Mouse (Mus musculus) lung, embryonic 15.5 days (tissue): ENCODE measurements around the gene Sorl1. TPM values are rescaled to one million over a fixed set of nuclear protein-coding genes. Genes with fewer than 3 reads are reported as not detected.
A peak's percentile ranks its signal among the peaks of the same experiment; 100 is the strongest.
"Not testable (repeated sequence)": the region's sequence is repeated elsewhere in the genome, so short reads cannot be mapped to it uniquely, and the experiment has no call there.

Experiments used
- ATAC-seq: fragments of 200-750 bp; cut with Nextera tagmentation; 2 replicates; pipeline ENCODE4 v1.8.0; 2017; ENCODE audit warnings: moderate number of reproducible peaks, borderline replicate concordance; ENCODE audit not compliant: low FRiP score, low TSS enrichment; ENCODE audit errors: extremely low read depth
- H3K27ac ChIP-seq: fragments of 300-500 bp; sonication (generic); 2 replicates; pipeline ENCODE4 v1.5.1; 2015; ENCODE audit warnings: moderate library complexity, mild to moderate bottlenecking, inconsistent platforms
- H3K27me3 ChIP-seq: fragments of 300-500 bp; sonication (generic); 2 replicates; pipeline ENCODE4 v1.6.1; 2015; ENCODE audit warnings: inconsistent platforms
- H3K36me3 ChIP-seq: fragments of 300-500 bp; sonication (generic); 2 replicates; pipeline ENCODE4 v1.6.1; 2015; ENCODE audit warnings: inconsistent platforms
- H3K4me1 ChIP-seq: fragments of 300-500 bp; sonication (generic); 2 replicates; pipeline ENCODE4 v1.6.1; 2015; ENCODE audit warnings: inconsistent platforms
- H3K4me2 ChIP-seq: fragments of 300-500 bp; sonication (generic); 2 replicates; pipeline ENCODE4 v1.6.1; 2015; ENCODE audit warnings: inconsistent platforms, mild to moderate bottlenecking, moderate library complexity
- H3K4me3 ChIP-seq: fragments of 300-500 bp; sonication (generic); 2 replicates; pipeline ENCODE4 v1.5.1; 2015; ENCODE audit warnings: mild to moderate bottlenecking, inconsistent platforms
- H3K9ac ChIP-seq: fragments of 300-500 bp; sonication (generic); 2 replicates; pipeline ENCODE4 v1.6.1; 2015; ENCODE audit warnings: inconsistent platforms
- H3K9me3 ChIP-seq: fragments of 300-500 bp; sonication (generic); 2 replicates; pipeline ENCODE4 v1.6.1; 2016; ENCODE audit warnings: inconsistent platforms
- WGBS: fragments of 180-500 bp; shearing (Covaris S2); methylation state at CpG from one replicate; pipeline ENCODE4 v1.1.7; 2015; 5-methylcytosine and 5-hydroxymethylcytosine counted together
- polyA plus RNA-seq: library from polyadenylated mRNA; unstranded; fragments of >200 nt; fragmentation: Nextera tagmentation; extraction: Ambion mirVana; gene quantifications from 2 replicates; pipeline ENCODE4 v1.2.1, GENCODE M21; 2015

Gene Sorl1
- polyA plus RNA-seq, 1 experiment from 2014 or later, result 14.9 TPM

DNA sequence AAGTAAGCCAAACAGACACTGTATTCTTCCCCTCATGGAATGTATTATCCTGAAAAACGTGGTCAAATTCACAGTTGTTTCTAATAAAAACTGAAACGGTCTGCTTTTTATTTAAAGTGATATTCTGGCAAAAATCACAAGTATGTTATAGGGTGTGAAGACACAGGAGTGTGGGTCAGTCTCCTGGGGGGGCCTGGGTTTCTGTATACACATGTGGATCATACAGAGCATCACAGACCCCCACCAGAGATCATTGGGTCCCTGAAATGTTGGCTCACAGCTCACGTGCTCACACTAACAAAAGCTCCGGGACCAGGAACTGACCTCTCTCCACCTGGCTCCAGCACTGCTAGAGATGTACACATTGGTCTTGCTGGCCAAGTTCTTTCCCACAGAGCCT is 60.7 kb downstream of the Sorl1 start:
- Histone ChIP-seq H3K36me3 (no peaks in the 10 kb centered on the region), H3K27ac (no peak overlapping the region), H3K4me2 (no peak overlapping the region), H3K27me3 (no peaks in the 10 kb centered on the region), H3K4me1 (no peaks in the 10 kb centered on the region), H3K4me3 (no peak overlapping the region), H3K9ac (no peak overlapping the region), H3K9me3 (no peaks in the 10 kb centered on the region)
- WGBS, result 77% methylated on average over 4 of the region's 4 CpGs
- ATAC-seq, result no peak

DNA sequence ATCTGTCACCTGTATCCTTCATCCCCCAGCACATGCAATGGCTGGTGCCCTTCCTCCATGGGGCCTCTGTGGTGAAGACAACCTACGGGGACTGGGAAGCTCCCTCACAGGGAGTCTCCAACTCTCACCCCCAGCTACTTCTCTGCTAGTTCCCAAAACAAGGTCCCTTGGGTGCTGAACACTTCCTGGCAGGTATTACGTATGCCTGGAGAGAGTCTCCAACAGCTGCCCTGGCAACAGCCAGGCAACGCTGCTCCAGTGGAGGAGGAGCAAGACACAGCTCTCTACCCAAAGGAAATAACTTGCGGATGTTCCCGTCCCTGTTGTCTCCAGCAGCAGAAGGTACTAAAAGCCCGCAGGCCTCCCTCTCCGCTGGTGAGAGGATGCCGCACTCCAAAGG is 61.8 kb downstream of the Sorl1 start:
- Histone ChIP-seq H3K9me3 (no peaks in the 10 kb centered on the region), H3K27me3 (no peaks in the 10 kb centered on the region), H3K4me1 (no peaks in the 10 kb centered on the region), H3K4me3 (no peak overlapping the region), H3K4me2 (no peak overlapping the region), H3K27ac (no peak overlapping the region), H3K9ac (no peak overlapping the region), H3K36me3 (no peaks in the 10 kb centered on the region)
- WGBS, result 85% methylated on average over 8 of the region's 8 CpGs
- no peak for ATAC-seq

DNA sequence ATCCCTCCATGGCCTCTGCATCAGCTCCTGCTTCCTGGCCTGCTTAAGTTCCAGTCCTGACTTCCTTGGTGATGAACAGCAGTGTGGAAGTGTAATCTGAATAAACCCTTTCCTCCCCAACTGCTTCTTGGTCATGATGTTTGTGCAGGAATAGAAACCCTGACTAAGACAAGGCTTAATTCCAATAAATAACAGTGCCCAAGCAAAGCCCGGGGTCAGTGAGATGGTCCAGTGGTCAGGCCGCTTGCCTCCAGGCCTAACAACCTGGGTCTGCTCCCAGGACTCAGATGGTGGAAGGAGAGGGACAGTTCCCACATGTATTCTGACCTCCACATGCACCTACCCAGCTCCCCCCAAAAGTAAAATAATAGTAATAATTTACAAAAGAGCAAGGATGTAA is 65.1 kb downstream of the Sorl1 start:
- H3K4me2 ChIP-seq, H3K27me3 ChIP-seq, H3K27ac ChIP-seq, H3K9ac ChIP-seq, H3K36me3 ChIP-seq, ATAC-seq, H3K4me3 ChIP-seq, H3K9me3 ChIP-seq: not testable (repeated sequence)
- WGBS, result 93% methylated on average over 2 of the region's 2 CpGs
- peaks cover 12% of the 10 kb centered on the region for H3K4me1 ChIP-seq

DNA sequence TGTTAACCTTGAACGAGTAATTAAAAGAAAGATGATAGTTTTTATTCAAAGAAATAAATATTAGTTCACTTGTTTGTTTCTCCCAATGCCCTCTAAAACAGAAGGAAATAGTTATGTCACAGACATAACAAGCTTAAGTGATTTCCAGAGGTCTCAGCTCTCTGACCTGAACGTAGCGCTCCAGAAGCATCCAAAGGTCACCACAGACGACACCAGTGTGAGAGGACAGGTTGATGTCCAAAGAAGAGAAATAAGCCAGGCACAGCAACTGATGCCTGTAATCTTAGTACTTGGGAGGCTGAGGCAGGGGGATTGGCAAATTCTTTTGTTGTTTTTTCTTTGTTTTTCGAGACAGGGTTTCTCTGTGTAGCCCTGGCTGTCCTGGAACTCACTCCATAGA is 67.5 kb downstream of the Sorl1 start:
- no peaks in the 10 kb centered on the region for H3K27me3 ChIP-seq
- H3K4me3 ChIP-seq, result no peak overlapping the region
- 79% methylated on average over 5 of the region's 5 CpGs for WGBS
- H3K9ac ChIP-seq, result no peak overlapping the region
- H3K36me3 ChIP-seq, result no peaks in the 10 kb centered on the region
- no peak overlapping the region for H3K27ac ChIP-seq
- no peaks in the 10 kb centered on the region for H3K9me3 ChIP-seq
- no peak overlapping the region for H3K4me2 ChIP-seq
- ATAC-seq, result no peak
- H3K4me1 ChIP-seq, result peaks cover 32% of the 10 kb centered on the region

DNA sequence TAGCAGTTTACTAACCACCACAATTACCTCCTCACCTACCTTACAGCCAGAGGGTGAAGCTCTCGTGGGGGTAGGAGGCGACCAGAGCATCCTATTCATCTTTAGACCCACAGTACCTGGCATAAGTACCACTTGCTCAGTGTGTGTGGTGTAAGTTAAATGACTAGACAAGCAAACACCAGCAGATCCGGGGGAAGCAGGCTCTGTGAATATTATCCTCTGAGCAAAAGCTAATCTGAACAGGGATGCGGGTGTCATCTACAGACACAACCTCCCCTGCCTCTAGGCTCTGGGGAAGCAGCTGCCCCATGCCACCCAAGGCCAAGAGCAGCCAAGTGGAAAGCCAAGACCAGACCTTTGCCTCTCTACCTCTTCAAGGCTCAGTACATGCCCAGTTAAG is 68.7 kb downstream of the Sorl1 start:
- no peak for ATAC-seq
- H3K4me2 ChIP-seq, result no peak overlapping the region
- no peaks in the 10 kb centered on the region for H3K9me3 ChIP-seq
- H3K9ac ChIP-seq, result no peak overlapping the region
- no peaks in the 10 kb centered on the region for H3K36me3 ChIP-seq
- H3K4me3 ChIP-seq, result no peak overlapping the region
- WGBS, result 68% methylated on average over 4 of the region's 4 CpGs
- H3K27ac ChIP-seq, result peak overlapping the region; percentile 73; the same call in 1 of the 2 replicates
- H3K4me1 ChIP-seq, result peaks cover 32% of the 10 kb centered on the region
- no peaks in the 10 kb centered on the region for H3K27me3 ChIP-seq

DNA sequence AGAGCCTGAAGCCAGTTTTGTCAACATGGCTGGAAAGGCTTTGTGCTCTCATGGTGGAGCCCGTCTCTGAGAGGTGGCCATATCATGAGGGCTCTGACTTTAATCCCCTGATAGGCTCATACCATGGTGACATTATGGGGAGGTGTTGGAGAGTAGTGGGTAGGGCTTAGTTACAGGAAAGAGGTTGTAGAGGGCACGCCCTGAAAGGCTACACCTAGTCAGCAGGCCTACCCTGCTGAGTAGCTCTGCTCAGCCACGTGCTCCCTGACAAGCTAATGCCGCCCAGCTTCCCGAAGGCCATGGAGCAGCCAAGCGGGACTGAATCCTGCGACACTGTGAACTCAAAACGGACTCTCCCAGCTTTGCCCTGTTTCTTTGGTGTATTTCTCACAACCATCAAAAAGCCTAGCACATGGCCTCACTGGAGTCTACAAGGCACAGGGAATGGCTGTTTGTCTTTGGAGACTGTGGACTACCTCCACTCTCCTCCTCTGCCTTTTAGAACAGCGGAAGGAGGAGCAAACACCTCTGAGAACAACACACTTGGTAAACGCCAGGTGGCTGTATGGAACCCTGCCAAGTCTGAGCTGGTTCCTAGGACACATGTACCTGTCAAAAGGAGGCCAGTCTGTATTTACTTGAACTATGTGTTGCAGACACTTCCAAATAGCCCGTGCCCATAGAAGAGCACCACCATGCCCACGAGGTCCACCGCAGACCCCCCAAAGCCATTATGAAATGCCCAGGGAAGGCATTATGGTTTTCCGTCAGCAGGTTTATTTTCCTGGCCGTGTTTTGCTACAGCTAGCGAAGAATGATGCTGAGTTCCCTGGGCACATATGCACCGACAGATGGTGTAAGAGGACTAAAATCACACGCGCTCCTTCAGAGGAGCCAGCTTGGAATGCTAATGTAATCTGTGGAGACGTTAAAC is 69.5 kb downstream of the Sorl1 start:
- H3K27ac ChIP-seq, result peak overlapping the region; percentile 73
- no peaks in the 10 kb centered on the region for H3K27me3 ChIP-seq
- no peak overlapping the region for H3K9ac ChIP-seq
- WGBS, result 58% methylated on average over 20 of the region's 20 CpGs
- H3K4me1 ChIP-seq, result peaks cover 32% of the 10 kb centered on the region
- no peak overlapping the region for H3K4me3 ChIP-seq
- no peaks in the 10 kb centered on the region for H3K9me3 ChIP-seq
- no peaks in the 10 kb centered on the region for H3K36me3 ChIP-seq
- ATAC-seq, result peak; percentile 58; the same call in 1 of the 2 replicates
- H3K4me2 ChIP-seq, result no peak overlapping the region

DNA sequence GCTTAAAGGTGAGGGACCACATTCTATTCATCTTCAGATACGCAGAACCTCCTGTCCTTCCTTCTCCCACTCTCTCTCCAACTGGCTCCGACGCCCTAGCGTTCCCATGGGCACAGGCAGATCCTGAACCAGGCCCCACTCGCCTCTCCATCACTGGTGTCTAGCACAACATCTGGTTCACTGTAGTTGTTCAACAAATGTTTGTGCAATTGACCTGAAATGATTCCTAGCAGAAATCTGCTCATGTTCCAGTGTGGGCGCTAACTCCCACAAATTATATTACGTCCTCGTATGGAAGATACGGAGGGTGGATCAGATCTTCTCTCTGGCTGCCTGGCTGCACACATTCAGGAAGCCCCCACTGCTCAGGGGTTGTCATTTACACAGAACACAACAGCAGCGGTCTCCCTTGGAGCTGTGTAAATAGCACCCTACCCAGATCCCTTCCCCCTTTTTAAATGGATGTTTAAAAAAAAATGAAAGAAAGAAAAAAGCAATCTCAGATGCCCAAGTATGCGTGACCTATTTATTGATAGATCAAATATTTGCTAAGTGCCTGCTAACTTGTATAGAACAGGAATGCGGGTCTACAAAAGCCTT is 70.4 kb downstream of the Sorl1 start:
- Histone ChIP-seq H3K4me2 (no peak overlapping the region), H3K9ac (no peak overlapping the region), H3K27me3 (no peaks in the 10 kb centered on the region), H3K4me3 (no peak overlapping the region), H3K27ac (peak overlapping the region; percentile 69), H3K36me3 (no peaks in the 10 kb centered on the region), H3K9me3 (no peaks in the 10 kb centered on the region), H3K4me1 (peaks cover 32% of the 10 kb centered on the region)
- ATAC-seq, result peak; percentile 28; the same call in 1 of the 2 replicates
- WGBS, result 62% methylated on average over 12 of the region's 12 CpGs

DNA sequence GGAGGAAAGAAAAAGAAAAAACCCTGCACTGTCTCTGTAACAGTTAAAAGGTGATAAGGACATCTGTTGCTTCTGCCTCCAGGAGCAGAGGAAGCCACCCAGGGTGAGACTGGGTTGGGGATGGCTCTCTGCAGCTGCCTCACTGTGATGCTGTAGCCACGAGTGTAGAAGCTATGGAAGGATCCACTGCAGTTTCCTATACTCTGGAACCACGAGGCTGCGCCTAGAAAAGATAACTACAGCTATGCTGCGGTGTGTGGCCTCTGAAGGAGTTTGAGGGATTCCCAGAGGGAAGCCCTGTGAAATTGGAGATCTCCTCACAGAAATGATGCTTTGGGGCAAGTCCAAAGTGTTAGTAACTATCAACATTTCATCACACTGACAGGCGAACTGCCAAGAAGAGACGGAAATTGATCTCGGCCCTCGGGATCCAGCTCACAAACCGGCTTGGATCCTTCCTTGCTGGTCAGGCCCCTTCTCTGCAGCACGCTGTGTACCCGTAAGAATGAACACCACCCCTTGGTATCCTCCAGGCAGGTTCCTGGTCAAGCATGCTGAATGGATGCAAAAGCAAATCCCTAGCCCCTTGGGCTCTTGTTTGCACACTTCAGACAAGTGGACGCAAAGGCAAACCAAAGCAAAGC is 71.3 kb downstream of the Sorl1 start:
- Histone ChIP-seq H3K4me2 (no peak overlapping the region; the same call in 1 of the 2 replicates), H3K9me3 (no peaks in the 10 kb centered on the region), H3K4me3 (no peak overlapping the region), H3K27me3 (no peaks in the 10 kb centered on the region), H3K27ac (peak overlapping the region; percentile 69), H3K4me1 (peaks cover 32% of the 10 kb centered on the region), H3K9ac (no peak overlapping the region), H3K36me3 (no peaks in the 10 kb centered on the region)
- ATAC-seq, result peak; percentile 56; the same call in 1 of the 2 replicates
- WGBS, result 12% methylated on average over 12 of the region's 12 CpGs

DNA sequence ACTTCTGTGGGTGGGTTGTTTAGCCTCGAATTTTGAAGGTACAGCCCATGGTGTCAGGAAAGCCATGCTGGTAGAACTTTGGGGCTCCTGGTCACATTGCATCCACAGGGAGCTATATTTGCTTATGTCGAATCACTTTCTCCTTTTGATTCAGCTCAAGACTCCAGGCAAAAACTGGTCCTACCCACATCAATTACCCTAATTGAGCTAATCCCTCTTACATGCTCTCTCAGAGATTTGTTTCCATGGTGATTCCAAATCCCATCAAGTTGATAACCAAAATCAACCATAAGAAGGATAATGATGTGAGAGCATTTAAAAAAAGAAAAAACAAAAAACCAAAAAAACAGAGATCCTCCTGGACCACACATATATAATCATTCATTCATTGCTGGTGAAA is 75.6 kb downstream of the Sorl1 start:
- Histone ChIP-seq H3K4me1 (peaks cover 18% of the 10 kb centered on the region), H3K27me3 (no peaks in the 10 kb centered on the region), H3K9ac (no peak overlapping the region), H3K4me2 (no peak overlapping the region), H3K9me3 (no peaks in the 10 kb centered on the region), H3K27ac (no peak overlapping the region), H3K4me3 (no peak overlapping the region), H3K36me3 (no peaks in the 10 kb centered on the region; the same call in 1 of the 2 replicates)
- no peak for ATAC-seq
- WGBS, result 47% methylated on average over 2 of the region's 2 CpGs

DNA sequence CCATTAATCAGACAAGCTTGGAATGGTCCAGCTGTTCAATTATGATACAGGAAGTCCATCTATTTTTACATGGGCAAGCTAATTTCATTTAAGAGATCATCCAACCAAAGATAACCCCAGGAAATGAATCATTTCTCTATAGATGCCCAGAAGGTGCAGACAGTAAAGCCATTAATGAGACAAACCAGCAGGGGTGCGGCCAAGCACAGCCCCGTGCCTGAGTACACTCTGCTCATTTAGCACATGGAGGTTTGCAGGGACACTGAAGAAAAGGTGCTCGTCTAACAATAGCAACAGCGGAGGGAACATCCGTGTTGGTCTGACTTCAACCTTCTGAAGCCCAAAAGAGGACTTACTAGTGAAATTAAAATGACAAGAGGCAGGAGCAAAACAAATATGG is 76.3 kb downstream of the Sorl1 start:
- H3K4me2 ChIP-seq, result no peak overlapping the region
- 68% methylated on average over 5 of the region's 5 CpGs for WGBS
- no peak overlapping the region for H3K4me3 ChIP-seq

DNA sequence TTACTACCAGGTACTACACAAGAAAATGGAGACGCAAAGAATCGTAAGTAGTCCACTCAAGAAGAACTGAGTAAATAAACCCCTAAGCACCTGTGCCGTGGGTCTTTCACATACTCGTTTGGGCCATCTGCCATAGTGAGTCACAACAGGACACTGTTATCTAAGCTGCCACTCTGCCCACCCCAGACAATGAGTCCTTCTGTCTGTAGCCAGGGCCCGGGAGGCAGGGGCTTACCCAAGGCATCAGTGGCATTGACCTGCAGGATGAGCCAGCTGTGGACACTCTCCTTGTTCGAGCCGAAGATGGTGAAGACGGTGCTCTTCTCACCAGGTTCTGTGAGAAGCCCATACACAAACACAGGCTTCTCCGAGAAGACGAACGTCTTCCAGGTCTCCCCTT is 77.8 kb downstream of the Sorl1 start:
- no peak overlapping the region for H3K4me2 ChIP-seq
- H3K9me3 ChIP-seq, result no peaks in the 10 kb centered on the region
- no peak overlapping the region for H3K27ac ChIP-seq
- no peak overlapping the region for H3K4me3 ChIP-seq
- H3K36me3 ChIP-seq, result no peaks in the 10 kb centered on the region; the same call in 1 of the 2 replicates
- H3K4me1 ChIP-seq, result no peaks in the 10 kb centered on the region
- H3K27me3 ChIP-seq, result no peaks in the 10 kb centered on the region
- WGBS, result 73% methylated on average over 11 of the region's 11 CpGs
- ATAC-seq, result no peak
- no peak overlapping the region for H3K9ac ChIP-seq

More for the DNA sequence above, 76.3 kb downstream of the Sorl1 start:
- H3K27ac ChIP-seq, result no peak overlapping the region
- H3K9me3 ChIP-seq, result no peaks in the 10 kb centered on the region
- peaks cover 10% of the 10 kb centered on the region for H3K4me1 ChIP-seq
- no peak for ATAC-seq
- H3K9ac ChIP-seq, result no peak overlapping the region
- no peaks in the 10 kb centered on the region; the same call in 1 of the 2 replicates for H3K36me3 ChIP-seq
- no peaks in the 10 kb centered on the region for H3K27me3 ChIP-seq

DNA sequence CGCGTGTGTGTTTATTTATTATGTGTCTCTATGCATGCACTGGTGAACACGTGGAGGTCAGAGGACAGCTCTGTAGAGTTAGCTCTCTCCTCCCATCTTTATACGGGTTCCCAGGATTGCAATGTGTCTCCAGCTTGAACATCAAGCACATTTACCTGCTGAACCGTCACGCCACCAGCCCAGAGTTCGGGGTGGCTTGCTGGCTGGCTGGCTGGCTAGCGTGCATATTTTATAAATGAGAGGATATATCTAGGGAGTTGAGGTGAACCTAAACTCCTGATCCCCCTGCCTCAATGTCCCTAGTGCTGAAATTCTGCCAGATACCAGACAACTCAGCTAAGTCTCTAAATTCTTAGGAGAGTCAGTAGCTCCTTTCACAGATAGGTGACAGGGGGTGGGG is 79.4 kb downstream of the Sorl1 start:
- Histone ChIP-seq H3K4me2 (no peak overlapping the region), H3K4me3 (no peak overlapping the region), H3K4me1 (0 out of 2 replicates have a peak, but pooled peaks cover 3% of the 10 kb centered on the region), H3K9me3 (no peaks in the 10 kb centered on the region), H3K36me3 (no peaks in the 10 kb centered on the region; the same call in 1 of the 2 replicates), H3K27me3 (no peaks in the 10 kb centered on the region), H3K9ac (no peak overlapping the region), H3K27ac (no peak overlapping the region)
- WGBS, result 82% methylated on average over 8 of the region's 8 CpGs
- no peak for ATAC-seq
